Mouse (Mus musculus): ENCODE data around the gene Reps2. TPM values are rescaled to one million over a fixed set of nuclear protein-coding genes. Genes with fewer than 3 reads are reported as not detected.

Gene Reps2
- polyA plus RNA-seq, 1 experiment from 2014 or later: 2.3 TPM

GRCm38 (mm10) chrX:162363206-162363605 lies 280.2 kb downstream of the Reps2 start:
- Histone ChIP-seq H3K27me3 (ENCODE audit: control insufficient read depth, insufficient read depth, low read length) (no peaks in the 10 kb centered on the region), H3K36me3 (ENCODE audit: control insufficient read depth, insufficient read depth, low read length) (no peaks in the 10 kb centered on the region), H3K4me2 (replicated peaks; ENCODE audit: low read depth, low read length) (no peak overlapping the region), H3K4me3 (ENCODE audit: low read length) (no peak overlapping the region), H3K9ac (ENCODE audit: low read depth, low read length) (no peak overlapping the region), H3K4me1 (ENCODE audit: control insufficient read depth, insufficient read depth, low read length) (no peaks in the 10 kb centered on the region), H3K9me3 (ENCODE audit: control insufficient read depth, low read length) (no peaks in the 10 kb centered on the region), H3K27ac (ENCODE audit: low read depth, low read length) (no peak overlapping the region)
- 56% methylated on average over 2 of the region's 2 CpGs for WGBS
- peak; percentile 57; the same call in 1 of the 2 replicates for ATAC-seq (ENCODE audit: low FRiP score, low TSS enrichment)

Other genes starting within 250 kb of the Reps2 start
- gene Rbbp7, start 116.8 kb upstream of the Reps2 start, polyA plus RNA-seq (2014; fragmentation: Nextera tagmentation; extraction: Ambion mirVana): 462 and 531 TPM in 2 replicates
- 12.8 and 17.6 TPM in 2 replicates for gene Txlng, start 185.8 kb upstream of the Reps2 start, polyA plus RNA-seq (2014; fragmentation: Nextera tagmentation; extraction: Ambion mirVana)
- gene Syap1, start 244.8 kb upstream of the Reps2 start, polyA plus RNA-seq (2014; fragmentation: Nextera tagmentation; extraction: Ambion mirVana): 46.1 and 49.5 TPM in 2 replicates

Data from kidney, embryonic 14.5 days (tissue).